Mouse (Mus musculus) adrenal gland, postnatal 14 days (tissue): ENCODE results near the gene Dcst1. TPM values are rescaled to one million over a fixed set of nuclear protein-coding genes. Genes with fewer than 3 reads are reported as not detected.
A peak's percentile ranks its signal among the peaks of the same experiment; 100 is the strongest.

Experiments used
- DNase-seq: peaks from one replicate; pipeline ENCODE4 v3.0.0; 2021; ENCODE audit warnings: mixed read lengths
- total RNA-seq: library from RNA; stranded (reverse); gene quantifications from 2 replicates; pipeline ENCODE4 v1.2.3, GENCODE M21; 2021

The Dcst1 gene
- total RNA-seq, 1 experiment from 2014 or later = 0.30 TPM

GRCm38 (mm10) chr3:89361675-89362074 is 3.4 kb downstream of the Dcst1 start, which contains the start of gene Dcst2:
TSS of gene Dcst2 (plus strand) at chr3:89361975.
- no peak for DNase-seq

- DNase-seq = no peak
Observed at GRCm38 (mm10) chr3:89360237-89360636, 4.8 kb downstream of the Dcst1 start.

GRCm38 (mm10) chr3:89359630-89360029 is 5.4 kb downstream of the Dcst1 start:
- DNase-seq = no peak

GRCm38 (mm10) chr3:89356029-89356428 is 9.0 kb downstream of the Dcst1 start:
- DNase-seq = no peak

- no peak for DNase-seq
Observed at GRCm38 (mm10) chr3:89355512-89355902, 9.5 kb downstream of the Dcst1 start.

GRCm38 (mm10) chr3:89354816-89355511 is 10.1 kb downstream of the Dcst1 start:
- DNase-seq = peak; percentile 95

GRCm38 (mm10) chr3:89351271-89351670 is 13.8 kb downstream of the Dcst1 start:
- no peak for DNase-seq

GRCm38 (mm10) chr3:89349869-89350501 is 15.1 kb downstream of the Dcst1 start, which contains the start of gene Adam15:
TSS of gene Adam15 (minus strand) at chr3:89349996.
- DNase-seq = peak; percentile 94

GRCm38 (mm10) chr3:89348911-89349868 is 15.9 kb downstream of the Dcst1 start:
- DNase-seq = peak; percentile 75

GRCm38 (mm10) chr3:89347916-89348315 is 17.1 kb downstream of the Dcst1 start:
- no peak for DNase-seq

GRCm38 (mm10) chr3:89346815-89347540 is 18.1 kb downstream of the Dcst1 start:
- DNase-seq = no peak

- DNase-seq = no peak
Observed at GRCm38 (mm10) chr3:89343279-89343678, 21.8 kb downstream of the Dcst1 start.

- no peak for DNase-seq
Observed at GRCm38 (mm10) chr3:89341794-89342193, 23.3 kb downstream of the Dcst1 start.

GRCm38 (mm10) chr3:89340465-89340864 is 24.6 kb downstream of the Dcst1 start:
- DNase-seq = peak; percentile 84

- DNase-seq = peak; percentile 83
Observed at GRCm38 (mm10) chr3:89339416-89339815, 25.6 kb downstream of the Dcst1 start.

GRCm38 (mm10) chr3:89337721-89338578 is 27.1 kb downstream of the Dcst1 start, which contains the start of gene Efna4:
TSS of gene Efna4 (minus strand) at chr3:89338028.
- DNase-seq = peak; percentile 64

GRCm38 (mm10) chr3:89337062-89337720 is 27.9 kb downstream of the Dcst1 start:
- no peak for DNase-seq

GRCm38 (mm10) chr3:89336529-89336928 is 28.5 kb downstream of the Dcst1 start:
- DNase-seq = no peak

GRCm38 (mm10) chr3:89333053-89333452 is 32.0 kb downstream of the Dcst1 start:
- no peak for DNase-seq

- no peak for DNase-seq
Observed at GRCm38 (mm10) chr3:89332476-89332875, 32.6 kb downstream of the Dcst1 start.
